Mouse (Mus musculus) hindbrain, postnatal 0 days (tissue): ENCODE measurements around the gene Cad. TPM values are rescaled to one million over a fixed set of nuclear protein-coding genes. Genes with fewer than 3 reads are reported as not detected.

Experiments used
- ATAC-seq: fragments of 200-750 bp; cut with Nextera tagmentation; 2 replicates; pipeline ENCODE4 v1.8.0; 2017; ENCODE audit warnings: mild to moderate bottlenecking, moderate TSS enrichment, moderate library complexity
- DNase-seq: peaks from one replicate; pipeline ENCODE4 v3.0.0-alpha.2; 2015; ENCODE audit warnings: low spot score
- H3K27ac ChIP-seq: fragments of 300-500 bp; sonication (generic); 2 replicates; pipeline ENCODE4 v1.5.1; 2014; ENCODE audit warnings: mild to moderate bottlenecking
- H3K27me3 ChIP-seq: fragments of 300-500 bp; sonication (generic); 2 replicates; pipeline ENCODE4 v1.6.1; 2014; ENCODE audit warnings: low read length, mixed read lengths; ENCODE audit not compliant: insufficient read depth
- H3K36me3 ChIP-seq: fragments of 300-500 bp; sonication (generic); 2 replicates; pipeline ENCODE4 v1.6.1; 2014; ENCODE audit warnings: low read length, mixed read lengths; ENCODE audit not compliant: insufficient read depth
- H3K4me1 ChIP-seq: fragments of 300-500 bp; sonication (generic); 2 replicates; pipeline ENCODE4 v1.6.1; 2014; ENCODE audit warnings: antibody characterized with exemption, low read length, mixed read lengths; ENCODE audit not compliant: insufficient read depth
- H3K4me2 ChIP-seq: fragments of 300-500 bp; sonication (generic); 2 replicates; pipeline ENCODE4 v1.6.1; 2014; ENCODE audit warnings: low read depth, mild to moderate bottlenecking, low read length, moderate library complexity, mixed read lengths
- H3K4me3 ChIP-seq: fragments of 300-500 bp; sonication (generic); 2 replicates; pipeline ENCODE4 v1.5.1; 2014; ENCODE audit warnings: low read length
- H3K9ac ChIP-seq: fragments of 300-500 bp; sonication (generic); replicated peaks from 2 replicates; pipeline ENCODE4 v1.6.1; 2014; ENCODE audit warnings: mild to moderate bottlenecking, low read length, moderate library complexity, mixed read lengths
- H3K9me3 ChIP-seq: fragments of 300-500 bp; sonication (generic); 2 replicates; pipeline ENCODE4 v1.6.1; 2016; ENCODE audit warnings: low read length, mixed read lengths
- CTCF ChIP-seq: IDR thresholded peaks from 2 replicates; pipeline ENCODE4 v1.5.1; 2016; ENCODE audit warnings: antibody characterized with exemption, control low read depth, low read depth
- WGBS: fragments of 180-500 bp; shearing (Covaris S2); extraction: QIAGEN DNeasy Blood & Tissue Kit; methylation state at CpG from one replicate; pipeline ENCODE4 v1.1.7; 2014; 5-methylcytosine and 5-hydroxymethylcytosine counted together
- polyA plus RNA-seq: library from polyadenylated mRNA; unstranded; fragments of >200 nt; fragmentation: Nextera tagmentation; extraction: Ambion mirVana; gene quantifications from 2 replicates; pipeline ENCODE4 v1.2.1, GENCODE M21; 2015
- total RNA-seq: library from RNA; depleted of rRNA; stranded (reverse); fragments of >200 nt; gene quantifications from 2 replicates; pipeline ENCODE4 v1.2.3, GENCODE M21; 2014

The Cad gene
- total and polyA plus RNA-seq, 2 experiments from 2014 or later = 8.1 to 56.2 TPM

DNA sequence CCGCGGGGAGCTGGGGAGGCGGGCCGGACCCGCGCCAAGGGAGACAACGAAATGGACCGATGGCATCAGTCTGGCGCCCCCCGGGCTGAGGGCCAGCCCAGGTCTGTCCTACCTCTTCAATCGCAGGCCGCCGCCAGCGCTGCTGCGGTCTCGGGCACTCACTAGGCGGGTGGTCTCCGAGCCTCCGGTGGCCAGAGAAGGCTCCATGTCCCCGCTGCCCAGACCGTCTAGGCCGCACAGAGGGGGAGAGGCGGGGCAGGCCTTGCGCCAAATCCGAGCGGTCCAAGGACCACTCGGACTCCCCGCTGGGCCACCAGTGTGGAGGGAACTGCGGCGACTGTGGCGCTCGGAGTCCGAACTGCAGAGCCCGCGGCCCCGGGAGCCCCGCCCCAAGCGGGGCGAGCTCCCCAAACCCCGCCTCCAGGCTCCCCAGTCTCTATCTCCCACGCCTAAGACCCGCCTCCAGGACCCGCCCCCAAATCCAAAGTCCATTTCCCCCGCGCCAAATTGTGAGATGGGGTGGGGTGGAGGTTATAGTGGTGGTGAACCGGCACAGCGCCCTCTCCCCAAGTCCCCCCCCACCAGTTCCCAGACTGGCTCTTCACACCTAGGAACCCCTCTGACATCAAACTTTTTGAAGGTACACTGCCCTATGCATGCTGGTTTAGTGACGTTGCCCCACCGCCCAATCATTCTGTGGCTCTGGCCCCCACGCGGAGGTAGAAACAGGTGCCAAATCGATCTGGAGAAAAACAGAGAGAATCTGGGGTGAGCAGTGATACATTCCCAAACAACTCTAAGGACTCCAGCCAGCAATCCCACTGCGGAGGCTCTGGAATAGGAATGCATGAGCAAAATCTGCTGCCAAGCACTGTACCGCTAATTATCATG lies 38.8 kb downstream of the Cad start:
- H3K27me3 ChIP-seq = peaks cover 51% of the 10 kb centered on the region
- H3K4me3 ChIP-seq = peak overlapping the region; percentile 43
- no peaks in the 10 kb centered on the region for H3K36me3 ChIP-seq
- WGBS = 2% methylated on average over 41 of the region's 54 CpGs
- ATAC-seq (peak; percentile 52), DNase-seq (peak; percentile 68)
- peak overlapping the region; percentile 52 for H3K4me2 ChIP-seq
- H3K9ac ChIP-seq = peak overlapping the region; percentile 48
- TF ChIP-seq CTCF = no peak
- peaks cover 5% of the 10 kb centered on the region for H3K4me1 ChIP-seq
- H3K27ac ChIP-seq = no peak overlapping the region; the same call in 1 of the 2 replicates
- H3K9me3 ChIP-seq = no peaks in the 10 kb centered on the region

GRCm38 (mm10) chr5:31094100-31094798 lies 39.7 kb downstream of the Cad start:
- Histone ChIP-seq H3K27me3 (peaks cover 51% of the 10 kb centered on the region), H3K4me1 (peaks cover 5% of the 10 kb centered on the region), H3K9ac (no peak overlapping the region), H3K9me3 (no peaks in the 10 kb centered on the region), H3K27ac (no peak overlapping the region), H3K36me3 (no peaks in the 10 kb centered on the region), H3K4me2 (peak overlapping the region; percentile 52), H3K4me3 (peak overlapping the region; percentile 43)
- TF ChIP-seq CTCF = no peak
- no peak for DNase-seq
- 2% methylated on average over 29 of the region's 29 CpGs for WGBS
- ATAC-seq = no peak

- Histone ChIP-seq H3K4me3 (peak overlapping the region; percentile 43), H3K4me2 (peak overlapping the region; percentile 52), H3K9ac (no peak overlapping the region), H3K27ac (no peak overlapping the region), H3K4me1 (peaks cover 5% of the 10 kb centered on the region), H3K27me3 (peaks cover 51% of the 10 kb centered on the region), H3K9me3 (no peaks in the 10 kb centered on the region), H3K36me3 (no peaks in the 10 kb centered on the region)
- under 1% methylated on average over 59 of the region's 59 CpGs for whole genome bisulfite sequencing
- ATAC-seq (peak; percentile 27; the same call in 1 of the 2 replicates), DNase-seq (peak; percentile 41)
- peak; percentile 28; the same call in 1 of the 2 replicates for TF ChIP-seq CTCF
Observed at GRCm38 (mm10) chr5:31094799-31095691, 40.5 kb downstream of the Cad start.

GRCm38 (mm10) chr5:31095711-31096480 lies 41.3 kb downstream of the Cad start:
- Histone ChIP-seq H3K27me3 (peaks cover 46% of the 10 kb centered on the region), H3K4me1 (peaks cover 5% of the 10 kb centered on the region), H3K36me3 (no peaks in the 10 kb centered on the region), H3K4me3 (0 out of 2 replicates have a peak overlapping the region, but pooled peaks have one; percentile 43), H3K9me3 (no peaks in the 10 kb centered on the region), H3K4me2 (peak overlapping the region; percentile 52; the same call in 1 of the 2 replicates), H3K9ac (no peak overlapping the region), H3K27ac (no peak overlapping the region)
- ATAC-seq (no peak), DNase-seq (peak; percentile 42)
- WGBS = 21% methylated on average over 11 of the region's 11 CpGs
- peak; percentile 19; the same call in 1 of the 2 replicates for TF ChIP-seq CTCF

DNA sequence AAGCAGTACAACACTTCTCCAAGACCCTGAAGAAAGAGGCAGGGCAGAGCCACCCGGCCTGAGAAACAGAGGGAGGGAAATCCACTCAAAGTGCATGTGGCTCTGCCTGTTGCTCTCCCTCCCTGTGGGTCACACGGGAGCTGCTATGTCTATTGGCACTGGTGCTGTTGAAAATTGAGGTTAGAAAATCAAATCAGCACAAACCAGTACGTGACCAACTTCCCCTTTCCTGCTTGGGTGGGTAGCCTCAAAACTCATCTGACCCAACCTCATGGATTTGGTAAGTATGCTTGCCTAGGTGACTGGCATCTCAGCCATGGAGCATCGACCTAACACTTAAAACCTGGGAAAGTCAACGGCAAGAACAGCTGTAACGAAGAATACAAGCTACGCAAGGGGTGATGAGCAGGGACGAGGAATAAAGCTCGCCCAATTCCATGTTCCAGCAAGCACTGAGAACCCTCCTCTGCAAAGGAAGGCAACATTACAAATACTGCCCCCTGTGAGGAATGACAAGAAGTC lies 51.3 kb downstream of the Cad start, which contains the start of gene Dnajc5g:
Gene Dnajc5g, plus strand, starts transcription at position 472 of the 522 bp plus-strand sequence.
- 90% methylated on average over 9 of the region's 9 CpGs for WGBS
- H3K9me3 ChIP-seq = no peaks in the 10 kb centered on the region
- no peaks in the 10 kb centered on the region for H3K36me3 ChIP-seq
- TF ChIP-seq CTCF = no peak
- H3K4me2 ChIP-seq = no peak within 1 kb of the TSS
- H3K27me3 ChIP-seq = no peaks in the 10 kb centered on the region; the same call in 1 of the 2 replicates
- H3K9ac ChIP-seq = no peak within 1 kb of the TSS
- H3K27ac ChIP-seq = no peak within 1 kb of the TSS
- no peak within 1 kb of the TSS for H3K4me3 ChIP-seq
- no peaks in the 10 kb centered on the region for H3K4me1 ChIP-seq
- ATAC-seq (no peak), DNase-seq (no peak)
